Mouse (Mus musculus): ENCODE measurements around the gene Mthfd2l. TPM values are rescaled to one million over a fixed set of nuclear protein-coding genes. Genes with fewer than 3 reads are reported as not detected.

The Mthfd2l gene
- polyA plus RNA-seq, 1 experiment from 2014 or later: 42.9 TPM

Other genes with a start within 250 kb of the Mthfd2l start
- not detected in 2 replicates for gene Cxcl5, start 171.8 kb upstream of the Mthfd2l start, polyA plus RNA-seq (2015; fragmentation: Nextera tagmentation; extraction: Ambion mirVana)
- 6.0 and 6.5 TPM in 2 replicates for gene Ppbp, start 162.6 kb upstream of the Mthfd2l start, polyA plus RNA-seq (2015; fragmentation: Nextera tagmentation; extraction: Ambion mirVana)
- gene Pf4, start 158.7 kb upstream of the Mthfd2l start, polyA plus RNA-seq (2015; fragmentation: Nextera tagmentation; extraction: Ambion mirVana): 72.7 and 86.3 TPM in 2 replicates
- not detected in 2 replicates for gene Cxcl3, start 145.0 kb upstream of the Mthfd2l start, polyA plus RNA-seq (2015; fragmentation: Nextera tagmentation; extraction: Ambion mirVana)
- 25.4 and 40.0 TPM in 2 replicates for gene Cxcl15, start 136.6 kb upstream of the Mthfd2l start, polyA plus RNA-seq (2015; fragmentation: Nextera tagmentation; extraction: Ambion mirVana)
- 0.41 and 1.0 TPM in 2 replicates for gene Cxcl1, start 39.9 kb upstream of the Mthfd2l start, polyA plus RNA-seq (2015; fragmentation: Nextera tagmentation; extraction: Ambion mirVana)
- not detected in 2 replicates for gene Cxcl2, start 27.2 kb upstream of the Mthfd2l start, polyA plus RNA-seq (2015; fragmentation: Nextera tagmentation; extraction: Ambion mirVana)
- gene Epgn, start 96.3 kb downstream of the Mthfd2l start, polyA plus RNA-seq (2015; fragmentation: Nextera tagmentation; extraction: Ambion mirVana): 0.09 TPM in 1 of 2 replicates, not detected in the other
- 0.43 and 0.48 TPM in 2 replicates for gene Ereg, start 143.5 kb downstream of the Mthfd2l start, polyA plus RNA-seq (2015; fragmentation: Nextera tagmentation; extraction: Ambion mirVana)
- 14.2 and 16.1 TPM in 2 replicates for gene Areg, start 208.5 kb downstream of the Mthfd2l start, polyA plus RNA-seq (2015; fragmentation: Nextera tagmentation; extraction: Ambion mirVana)